Mouse (Mus musculus) urinary bladder, postnatal 10 days (tissue): ENCODE results near the gene Abhd11.
A peak's percentile ranks its signal among the peaks of the same experiment; 100 is the strongest.
"Not testable (repeated sequence)": the region's sequence is repeated elsewhere in the genome, so short reads cannot be mapped to it uniquely, and the experiment has no call there.

ENCODE experiments used
- DNase-seq: peaks from one replicate; pipeline ENCODE4 v3.0.0; 2022; ENCODE audit warnings: low spot score

The Abhd11 gene

GRCm38 (mm10) chr5:135008671-135009589, at the start of gene Abhd11:
Gene Abhd11, plus strand, starts transcription at chr5:135009152.
- peak; percentile 86 for DNase-seq

DNA sequence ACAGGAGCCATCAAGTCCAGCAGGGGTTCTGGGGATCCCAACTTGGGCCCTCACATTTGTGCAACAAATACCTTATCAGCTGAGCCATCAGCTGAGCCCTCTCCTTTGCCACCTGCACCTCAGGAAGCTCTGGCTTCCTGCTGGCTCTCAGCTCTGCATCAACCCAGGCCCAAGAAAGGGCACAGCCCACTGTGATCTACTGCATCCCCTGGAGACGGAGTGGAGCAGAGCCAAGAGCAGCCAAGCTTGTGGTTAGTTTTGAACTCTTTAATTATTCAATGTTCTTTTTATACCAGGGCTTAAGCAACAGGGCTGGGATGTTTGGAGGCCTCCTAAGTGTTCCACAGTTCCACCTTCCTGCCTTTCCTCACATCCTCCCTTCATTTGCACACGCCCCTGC, 48.5 kb upstream of the Abhd11 start:
- no peak for DNase-seq

DNA sequence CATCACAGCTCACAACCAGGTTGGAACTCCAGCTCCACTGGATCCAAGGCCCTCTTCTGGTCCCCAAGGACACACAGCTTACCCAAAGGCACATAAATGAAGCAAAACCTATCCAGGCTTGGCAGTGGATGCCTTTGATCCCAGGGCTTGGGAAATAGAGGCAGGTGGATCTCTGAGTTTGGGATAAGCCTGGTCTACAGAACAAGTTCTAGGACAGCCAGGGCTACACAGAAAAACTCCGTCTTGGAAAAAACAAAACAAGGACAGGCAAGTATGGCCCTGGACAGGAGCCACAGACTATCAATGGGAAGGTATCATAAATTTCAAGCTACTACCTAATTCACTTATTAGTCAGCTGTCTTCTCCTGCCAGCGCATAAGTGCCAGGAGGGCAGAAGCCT, 47.4 kb upstream of the Abhd11 start:
- no peak for DNase-seq

DNA sequence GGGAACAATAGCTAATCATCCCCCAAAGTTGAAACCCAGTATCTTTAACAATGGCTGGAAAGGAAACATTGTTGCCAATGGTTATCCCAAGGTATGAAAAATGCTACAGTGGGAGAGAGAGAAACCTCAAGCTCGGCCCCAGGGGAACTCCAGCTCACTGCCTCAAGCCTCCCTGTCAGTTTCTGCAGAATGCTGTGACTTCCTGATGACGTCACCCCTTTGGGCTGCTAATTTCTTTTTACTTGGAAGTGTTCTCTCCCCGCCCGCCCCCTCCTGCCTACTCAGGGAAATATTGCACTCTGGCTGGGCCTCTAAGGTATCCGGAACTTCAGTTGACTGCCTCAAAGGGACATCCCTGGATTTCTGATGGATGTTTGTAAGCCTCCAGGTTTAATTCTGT, 45.4 kb upstream of the Abhd11 start:
- DNase-seq = no peak

DNA sequence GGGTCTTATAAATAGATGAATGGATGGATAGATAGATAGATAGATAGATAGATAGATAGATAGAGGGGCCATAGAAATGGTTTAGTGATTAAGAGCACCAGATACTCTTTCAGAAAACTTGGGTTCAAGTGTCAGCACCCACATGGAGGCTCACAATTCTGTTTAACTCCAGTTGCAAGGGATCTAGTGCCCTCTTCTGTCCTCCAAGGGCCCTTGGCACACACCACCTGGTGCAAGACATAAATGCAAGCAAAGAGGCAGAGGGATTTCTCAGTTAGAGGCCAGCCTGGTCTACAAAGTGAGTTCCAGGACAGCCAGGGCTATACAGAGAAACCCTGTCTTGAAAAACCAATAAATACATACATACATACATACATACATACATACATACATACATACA, 44.3 kb upstream of the Abhd11 start:
- DNase-seq = not testable (repeated sequence)

GRCm38 (mm10) chr5:134965473-134965851, 43.5 kb upstream of the Abhd11 start:
- no peak for DNase-seq

DNA sequence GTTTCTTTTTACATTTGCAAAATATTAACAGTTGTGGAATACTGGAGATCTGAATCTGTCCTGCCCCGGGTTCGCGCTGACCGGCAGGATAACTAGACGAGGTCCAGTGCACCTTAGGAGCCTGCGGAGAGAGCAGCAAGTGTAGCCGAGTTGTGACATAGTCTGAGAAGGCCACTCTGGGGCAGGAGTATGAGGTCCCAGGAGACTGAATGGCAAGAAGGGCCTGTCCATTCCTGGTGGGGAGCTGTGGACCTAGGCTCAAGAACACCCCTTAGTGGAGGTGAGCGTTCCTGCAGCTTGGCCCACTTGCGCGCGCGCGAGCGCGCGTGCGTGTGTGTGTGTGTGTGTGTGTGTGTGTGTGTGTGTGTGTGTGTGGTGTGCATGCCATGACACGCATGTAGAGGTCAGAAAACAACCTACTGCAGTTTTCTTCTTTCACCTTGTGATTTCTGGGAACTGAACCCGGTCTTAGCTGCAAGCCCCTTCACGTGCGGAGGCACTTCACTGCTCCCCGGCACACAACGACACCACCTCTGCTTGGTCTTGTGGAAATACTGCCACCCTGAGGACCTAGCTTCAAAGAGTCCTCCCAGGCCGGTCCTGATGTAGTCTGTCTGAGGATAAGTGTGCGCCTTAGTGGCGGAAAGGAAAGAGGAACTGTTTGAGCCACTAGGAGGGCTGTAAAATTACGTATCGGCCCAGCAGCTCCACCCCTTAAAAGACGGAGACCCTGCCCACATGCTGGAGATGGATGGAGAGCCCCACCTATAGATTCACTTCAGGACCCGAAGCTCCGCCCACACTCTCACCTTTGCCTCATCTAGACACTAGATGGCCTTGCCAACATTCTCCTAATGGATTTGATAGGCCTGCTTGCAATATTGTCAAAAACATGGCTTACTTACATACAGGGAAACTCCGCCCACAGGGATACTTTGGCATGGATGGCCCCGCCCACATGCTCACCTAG, 42.8 kb upstream of the Abhd11 start:
- no peak for DNase-seq

GRCm38 (mm10) chr5:134967164-134967944, 41.6 kb upstream of the Abhd11 start:
- DNase-seq = no peak

- DNase-seq = no peak
These were observed 38.3 kb upstream of the Abhd11 start for GRCm38 (mm10) chr5:134970671-134971070.

DNA sequence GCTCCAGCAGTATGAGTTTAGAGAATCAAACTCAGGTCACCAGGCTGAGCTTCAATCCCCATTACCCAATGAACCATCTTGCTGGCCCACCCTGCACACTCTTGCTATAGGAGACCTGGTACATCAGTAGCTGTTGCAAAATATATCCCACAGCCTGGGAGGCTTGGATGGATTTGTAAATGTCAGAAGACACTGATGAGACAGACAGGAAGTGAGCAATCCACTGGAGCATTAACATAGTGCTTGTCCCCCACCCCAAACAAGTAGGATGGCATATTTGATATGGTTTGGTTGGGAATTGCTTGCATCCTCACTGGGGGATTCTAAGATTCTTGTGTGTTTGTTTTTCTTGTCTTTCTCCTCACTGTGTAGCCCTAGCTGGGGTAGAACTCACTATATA, 35.9 kb upstream of the Abhd11 start:
- DNase-seq = no peak

DNA sequence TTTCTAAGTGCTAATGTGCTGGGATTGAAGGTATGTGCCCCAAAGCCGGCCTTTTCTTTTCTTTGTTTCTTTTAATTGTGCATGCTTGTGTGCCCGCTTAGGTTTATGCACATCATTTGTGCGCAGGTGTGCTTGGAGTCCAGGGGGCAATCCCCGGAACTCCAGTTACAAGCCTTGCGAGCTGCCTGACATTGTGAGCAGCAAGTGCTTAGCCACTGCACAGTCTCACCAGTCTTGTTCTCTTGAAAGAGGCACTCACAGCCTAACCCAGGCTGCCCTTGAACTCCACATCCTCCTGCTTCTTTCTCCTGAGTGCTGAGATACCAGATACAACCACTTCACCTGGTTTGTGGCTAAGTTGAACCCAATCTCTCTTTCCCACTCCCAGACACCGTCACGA, 35.4 kb upstream of the Abhd11 start:
- no peak for DNase-seq

DNA sequence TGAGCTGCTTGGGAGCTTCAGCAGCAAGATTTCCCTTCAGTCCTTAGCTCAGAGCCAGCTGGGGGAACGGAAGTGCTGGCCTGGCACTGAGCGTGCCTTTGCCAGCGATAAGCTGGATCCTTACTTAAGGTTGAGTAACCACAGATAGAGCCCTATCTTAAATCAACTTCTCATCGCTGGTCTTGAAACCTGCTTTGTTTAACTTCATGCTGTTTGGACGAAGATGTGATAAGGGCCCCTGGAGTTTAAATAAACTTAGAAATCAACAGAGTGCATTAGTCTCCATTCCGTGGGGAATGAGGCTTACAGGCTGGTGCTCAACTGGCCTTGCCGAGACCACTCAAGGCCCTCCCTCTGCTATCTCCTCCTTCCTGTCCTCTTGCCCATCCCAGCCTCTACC, 34.7 kb upstream of the Abhd11 start:
- DNase-seq = no peak

- no peak for DNase-seq
These were observed 34.0 kb upstream of the Abhd11 start for GRCm38 (mm10) chr5:134974921-134975320.

DNA sequence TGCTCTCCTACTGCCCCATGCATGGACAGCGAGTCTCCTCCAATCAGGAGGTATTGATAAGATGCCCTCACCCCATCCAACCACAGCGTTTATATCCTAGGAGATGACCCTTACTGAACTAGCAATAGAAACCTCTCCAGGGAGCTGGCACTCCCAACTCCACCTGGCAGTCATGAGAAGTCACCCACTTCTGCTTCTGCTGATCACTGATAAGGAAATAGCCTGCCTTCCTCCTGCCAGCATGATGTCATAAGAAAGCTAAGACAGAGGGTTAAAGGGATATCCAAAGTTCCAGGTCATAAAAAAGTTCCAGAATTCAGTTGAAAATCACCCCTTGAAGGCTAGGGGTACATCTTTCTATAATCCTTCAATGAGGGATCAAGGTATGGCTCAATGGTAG, 32.8 kb upstream of the Abhd11 start:
- DNase-seq = no peak

DNA sequence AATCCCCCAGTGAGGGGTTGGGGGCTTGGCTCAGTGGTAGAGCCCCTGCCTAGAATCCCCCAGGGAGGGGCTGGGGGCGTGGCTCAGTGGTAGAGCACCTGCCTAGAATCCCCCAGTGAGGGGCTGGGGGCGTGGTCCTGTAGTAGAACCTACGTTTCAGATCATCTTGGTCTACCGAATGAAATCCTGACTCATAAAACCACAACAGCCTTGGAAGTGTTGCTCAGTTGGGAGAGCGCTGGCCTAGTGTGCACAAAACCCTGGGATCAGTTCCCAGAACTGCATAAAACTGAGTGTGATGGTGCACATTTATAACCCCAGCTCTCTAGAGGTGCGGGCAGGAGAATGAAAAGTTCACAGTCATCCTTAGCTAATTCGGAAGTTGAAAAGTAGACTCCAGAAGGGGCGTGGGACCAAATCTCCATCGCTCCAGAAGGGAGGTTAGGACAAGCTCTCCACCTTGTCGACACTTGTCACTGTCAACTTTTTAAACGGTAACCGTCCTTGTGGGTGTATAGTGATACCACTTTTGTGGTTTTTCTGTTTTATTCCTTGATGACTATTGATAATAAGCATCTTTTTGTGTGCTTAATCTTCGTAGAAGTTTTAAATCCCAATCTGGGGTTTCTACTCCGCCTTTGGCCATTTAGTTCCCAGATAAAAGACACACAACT, 32.2 kb upstream of the Abhd11 start:
- no peak for DNase-seq

GRCm38 (mm10) chr5:134977837-134978236, 31.1 kb upstream of the Abhd11 start:
- no peak for DNase-seq

GRCm38 (mm10) chr5:134981149-134981548, 27.8 kb upstream of the Abhd11 start:
- DNase-seq = no peak

DNA sequence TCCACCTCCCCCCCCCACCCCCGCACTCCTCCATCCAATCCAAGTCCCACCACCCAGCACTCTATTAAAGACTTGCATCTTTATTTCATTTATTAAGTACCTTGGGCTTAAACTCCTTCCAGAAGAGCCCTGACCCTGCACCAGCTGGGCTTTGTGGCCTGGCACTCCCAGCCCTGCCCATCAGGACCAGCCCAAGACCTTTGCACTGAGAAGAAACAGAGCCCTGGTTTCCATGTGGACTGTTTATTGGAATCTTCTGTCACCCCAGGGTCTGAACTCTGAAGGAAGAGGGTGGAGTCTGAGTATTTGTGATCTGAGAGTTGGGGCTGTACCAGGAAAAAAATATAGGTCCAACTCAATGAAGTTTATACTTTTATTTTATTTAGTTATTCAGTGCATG, 25.8 kb upstream of the Abhd11 start:
- no peak for DNase-seq

GRCm38 (mm10) chr5:134983771-134984170, 25.2 kb upstream of the Abhd11 start:
- DNase-seq = no peak

GRCm38 (mm10) chr5:134985633-134986297, 23.2 kb upstream of the Abhd11 start, which contains the start of gene Cldn3:
Gene Cldn3, plus strand, starts transcription at chr5:134986214.
- no peak for DNase-seq
